Mouse (Mus musculus): ENCODE results near the gene Pepd. TPM values are rescaled to one million over a fixed set of nuclear protein-coding genes. Genes with fewer than 3 reads are reported as not detected.

Gene Pepd
- polyA plus RNA-seq, 1 experiment from 2014 or later: 58.4 TPM

DNA sequence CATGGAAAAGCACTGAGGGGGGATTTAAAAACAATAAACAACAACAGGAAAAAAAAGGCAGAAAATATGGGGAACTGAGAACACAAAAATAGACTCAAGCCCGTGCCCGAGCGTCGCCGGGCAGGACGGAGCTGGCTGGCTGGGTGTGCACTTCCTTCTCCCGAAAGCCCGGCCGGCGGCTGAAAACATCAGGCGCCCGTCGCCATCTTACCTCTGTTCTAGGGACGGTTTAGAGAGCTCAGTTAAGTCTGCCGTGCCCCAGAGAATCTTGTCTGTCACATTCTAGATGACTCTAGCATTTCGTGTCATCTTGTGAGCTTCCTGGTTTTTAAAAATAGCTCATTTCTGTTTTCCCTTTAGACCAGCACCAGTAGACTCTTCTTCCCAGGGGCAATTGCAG lies 116.4 kb downstream of the Pepd start:
- Histone ChIP-seq H3K27ac (ENCODE audit: low read depth, low read length) (no peak overlapping the region), H3K36me3 (ENCODE audit: control insufficient read depth, insufficient read depth, low read length) (no peaks in the 10 kb centered on the region; the same call in 1 of the 2 replicates), H3K4me1 (replicated peaks; ENCODE audit: control insufficient read depth, insufficient read depth, low read length) (no peaks in the 10 kb centered on the region), H3K4me2 (ENCODE audit: low read depth, low read length, severe bottlenecking) (no peak overlapping the region), H3K9ac (ENCODE audit: low read length) (no peak overlapping the region), H3K4me3 (ENCODE audit: low read depth, low read length) (no peak overlapping the region), H3K9me3 (ENCODE audit: control insufficient read depth, low read length) (no peaks in the 10 kb centered on the region), H3K27me3 (ENCODE audit: control insufficient read depth, insufficient read depth, low read length) (no peaks in the 10 kb centered on the region)
- DNase-seq (ENCODE audit: low spot score) (no peak), ATAC-seq (replicated peaks; ENCODE audit: low FRiP score) (no peak)
- WGBS: 94% methylated on average over 16 of the region's 16 CpGs

- DNase-seq (ENCODE audit: low spot score) (no peak), ATAC-seq (replicated peaks; ENCODE audit: low FRiP score) (no peak)
- no peaks in the 10 kb centered on the region for H3K4me1 ChIP-seq (replicated peaks; ENCODE audit: control insufficient read depth, insufficient read depth, low read length)
- WGBS: 86% methylated on average over 5 of the region's 5 CpGs
- no peak overlapping the region for H3K4me3 ChIP-seq (ENCODE audit: low read depth, low read length)
- H3K4me2 ChIP-seq (ENCODE audit: low read depth, low read length, severe bottlenecking): no peak overlapping the region
- H3K36me3 ChIP-seq (ENCODE audit: control insufficient read depth, insufficient read depth, low read length): no peaks in the 10 kb centered on the region; the same call in 1 of the 2 replicates
- no peak overlapping the region for H3K27ac ChIP-seq (ENCODE audit: low read depth, low read length)
- H3K9ac ChIP-seq (ENCODE audit: low read length): no peak overlapping the region
- no peaks in the 10 kb centered on the region for H3K9me3 ChIP-seq (ENCODE audit: control insufficient read depth, low read length)
- H3K27me3 ChIP-seq (ENCODE audit: control insufficient read depth, insufficient read depth, low read length): no peaks in the 10 kb centered on the region
Measured at GRCm38 (mm10) chr7:35029228-35029627, 117.0 kb downstream of the Pepd start.

- 92% methylated on average over 3 of the region's 3 CpGs for WGBS
- ATAC-seq (replicated peaks; ENCODE audit: low FRiP score) (no peak), DNase-seq (ENCODE audit: low spot score) (no peak)
- Histone ChIP-seq H3K36me3 (ENCODE audit: control insufficient read depth, insufficient read depth, low read length) (no peaks in the 10 kb centered on the region; the same call in 1 of the 2 replicates), H3K27me3 (ENCODE audit: control insufficient read depth, insufficient read depth, low read length) (no peaks in the 10 kb centered on the region), H3K4me1 (replicated peaks; ENCODE audit: control insufficient read depth, insufficient read depth, low read length) (no peaks in the 10 kb centered on the region), H3K27ac (ENCODE audit: low read depth, low read length) (no peak overlapping the region), H3K4me2 (ENCODE audit: low read depth, low read length, severe bottlenecking) (no peak overlapping the region), H3K9ac (ENCODE audit: low read length) (no peak overlapping the region), H3K4me3 (ENCODE audit: low read depth, low read length) (no peak overlapping the region), H3K9me3 (ENCODE audit: control insufficient read depth, low read length) (no peaks in the 10 kb centered on the region)
Measured at GRCm38 (mm10) chr7:35029648-35030047, 117.5 kb downstream of the Pepd start.

DNA sequence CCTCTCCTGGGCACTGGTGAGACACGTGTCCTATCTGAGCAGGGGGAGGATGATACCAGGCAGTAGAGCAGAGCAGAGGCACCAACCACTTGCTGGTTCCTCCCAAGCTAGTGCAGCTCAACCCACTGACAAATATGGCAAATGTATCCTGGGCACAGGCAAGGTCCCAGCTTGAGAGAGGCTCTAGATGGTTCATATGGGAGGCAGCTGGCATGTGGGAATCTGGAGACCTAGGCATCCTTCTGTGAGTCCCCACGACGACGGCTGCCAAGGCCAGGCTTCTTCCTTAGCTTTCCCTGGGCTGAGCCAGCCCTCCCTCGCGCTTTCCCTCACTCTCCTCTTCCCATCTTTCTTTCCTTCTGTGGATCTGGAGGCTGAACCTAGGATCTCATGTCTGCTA lies 118.4 kb downstream of the Pepd start:
- Histone ChIP-seq H3K4me3 (ENCODE audit: low read depth, low read length) (no peak overlapping the region), H3K9ac (ENCODE audit: low read length) (no peak overlapping the region), H3K27me3 (ENCODE audit: control insufficient read depth, insufficient read depth, low read length) (no peaks in the 10 kb centered on the region), H3K27ac (ENCODE audit: low read depth, low read length) (no peak overlapping the region), H3K9me3 (ENCODE audit: control insufficient read depth, low read length) (no peaks in the 10 kb centered on the region), H3K4me1 (replicated peaks; ENCODE audit: control insufficient read depth, insufficient read depth, low read length) (no peaks in the 10 kb centered on the region), H3K36me3 (ENCODE audit: control insufficient read depth, insufficient read depth, low read length) (no peaks in the 10 kb centered on the region; the same call in 1 of the 2 replicates), H3K4me2 (ENCODE audit: low read depth, low read length, severe bottlenecking) (no peak overlapping the region)
- ATAC-seq (replicated peaks; ENCODE audit: low FRiP score) (no peak), DNase-seq (ENCODE audit: low spot score) (no peak)
- WGBS: 76% methylated on average over 6 of the region's 6 CpGs

DNA sequence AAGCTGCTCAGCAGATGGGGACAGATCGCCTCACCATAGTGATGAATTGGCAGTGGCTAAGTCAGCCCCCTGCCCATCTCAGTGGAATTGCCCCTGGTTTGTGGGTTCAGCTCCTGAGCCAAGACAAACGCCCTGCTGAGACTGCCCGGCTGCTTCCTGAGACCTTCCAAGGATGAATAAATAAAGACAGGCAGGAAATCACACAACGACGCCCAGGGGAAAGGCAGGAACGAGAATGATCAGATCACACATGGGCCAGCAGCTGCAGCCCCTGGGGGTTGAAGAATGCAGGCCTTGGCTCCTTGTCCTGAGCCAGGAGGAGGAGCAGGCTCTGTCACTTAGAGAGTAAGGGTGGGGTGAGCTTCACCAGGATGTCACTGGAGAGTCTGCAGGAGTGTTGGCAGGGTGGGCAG lies 123.0 kb downstream of the Pepd start:
- Histone ChIP-seq H3K4me3 (ENCODE audit: low read depth, low read length) (no peak overlapping the region), H3K27me3 (ENCODE audit: control insufficient read depth, insufficient read depth, low read length) (no peaks in the 10 kb centered on the region), H3K4me2 (ENCODE audit: low read depth, low read length, severe bottlenecking) (no peak overlapping the region), H3K36me3 (ENCODE audit: control insufficient read depth, insufficient read depth, low read length) (no peaks in the 10 kb centered on the region; the same call in 1 of the 2 replicates), H3K27ac (ENCODE audit: low read depth, low read length) (no peak overlapping the region), H3K9me3 (ENCODE audit: control insufficient read depth, low read length) (no peaks in the 10 kb centered on the region), H3K4me1 (replicated peaks; ENCODE audit: control insufficient read depth, insufficient read depth, low read length) (no peaks in the 10 kb centered on the region), H3K9ac (ENCODE audit: low read length) (no peak overlapping the region)
- DNase-seq (ENCODE audit: low spot score): no peak
- 69% methylated on average over 6 of the region's 6 CpGs for WGBS
- no peak for ATAC-seq (replicated peaks; ENCODE audit: low FRiP score)

DNA sequence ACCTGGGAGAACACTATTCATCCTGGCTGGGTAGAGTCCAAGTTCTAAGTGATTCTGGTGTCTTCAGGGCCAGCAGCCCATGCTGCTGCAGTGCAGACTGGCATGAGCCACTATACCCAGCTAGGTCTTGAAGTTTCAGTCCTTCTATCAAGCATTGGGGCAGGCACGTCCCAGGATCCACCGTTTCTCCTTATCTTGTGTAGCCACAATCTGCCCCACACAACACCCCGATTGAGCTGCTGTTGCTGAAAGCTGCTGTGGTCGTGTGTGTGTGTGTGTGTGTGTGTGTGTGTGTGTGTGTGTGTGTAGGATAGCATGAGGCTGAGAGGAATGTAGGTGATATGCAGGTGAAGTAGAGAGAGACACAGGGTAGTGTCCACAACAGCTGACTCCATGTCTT lies 123.4 kb downstream of the Pepd start:
- H3K4me1 ChIP-seq (replicated peaks; ENCODE audit: control insufficient read depth, insufficient read depth, low read length): no peaks in the 10 kb centered on the region
- no peak overlapping the region for H3K4me3 ChIP-seq (ENCODE audit: low read depth, low read length)
- 82% methylated on average over 4 of the region's 4 CpGs for WGBS
- H3K4me2 ChIP-seq (ENCODE audit: low read depth, low read length, severe bottlenecking): no peak overlapping the region
- ATAC-seq (replicated peaks; ENCODE audit: low FRiP score): no peak
- H3K27ac ChIP-seq (ENCODE audit: low read depth, low read length): no peak overlapping the region
- no peaks in the 10 kb centered on the region; the same call in 1 of the 2 replicates for H3K36me3 ChIP-seq (ENCODE audit: control insufficient read depth, insufficient read depth, low read length)
- no peak for DNase-seq (ENCODE audit: low spot score)
- H3K9me3 ChIP-seq (ENCODE audit: control insufficient read depth, low read length): no peaks in the 10 kb centered on the region
- no peak overlapping the region for H3K9ac ChIP-seq (ENCODE audit: low read length)
- no peaks in the 10 kb centered on the region for H3K27me3 ChIP-seq (ENCODE audit: control insufficient read depth, insufficient read depth, low read length)

DNA sequence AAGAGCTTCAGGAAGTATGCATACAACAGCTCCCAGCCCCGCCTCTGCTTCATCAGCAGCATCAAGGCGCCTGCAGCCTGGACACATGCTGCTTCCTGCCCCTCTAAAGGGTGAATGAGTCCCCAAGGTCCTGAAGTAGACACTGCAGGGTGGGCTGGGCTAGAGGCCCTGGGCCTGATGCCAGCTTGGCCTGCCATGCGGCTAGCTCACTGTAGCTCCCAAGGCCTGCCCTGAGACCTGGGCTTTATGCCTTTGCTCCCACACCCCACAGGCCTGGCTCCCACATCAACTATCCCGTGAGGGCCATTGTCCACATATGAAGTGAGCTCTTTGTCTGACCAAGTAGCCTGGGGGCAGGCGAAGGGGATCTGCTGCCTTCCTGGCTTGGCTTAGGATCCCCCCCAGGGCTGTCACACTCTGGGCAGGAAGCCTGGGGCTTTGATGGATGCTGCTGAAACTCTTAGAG lies 124.1 kb downstream of the Pepd start:
- H3K4me2 ChIP-seq (ENCODE audit: low read depth, low read length, severe bottlenecking): no peak overlapping the region
- ATAC-seq (replicated peaks; ENCODE audit: low FRiP score) (no peak), DNase-seq (ENCODE audit: low spot score) (no peak)
- H3K36me3 ChIP-seq (ENCODE audit: control insufficient read depth, insufficient read depth, low read length): no peaks in the 10 kb centered on the region; the same call in 1 of the 2 replicates
- H3K4me3 ChIP-seq (ENCODE audit: low read depth, low read length): no peak overlapping the region
- no peaks in the 10 kb centered on the region for H3K4me1 ChIP-seq (replicated peaks; ENCODE audit: control insufficient read depth, insufficient read depth, low read length)
- 61% methylated on average over 5 of the region's 5 CpGs for WGBS
- H3K9ac ChIP-seq (ENCODE audit: low read length): no peak overlapping the region
- H3K27me3 ChIP-seq (ENCODE audit: control insufficient read depth, insufficient read depth, low read length): no peaks in the 10 kb centered on the region
- no peaks in the 10 kb centered on the region for H3K9me3 ChIP-seq (ENCODE audit: control insufficient read depth, low read length)
- no peak overlapping the region for H3K27ac ChIP-seq (ENCODE audit: low read depth, low read length)

- Histone ChIP-seq H3K9ac (ENCODE audit: low read length) (no peak overlapping the region), H3K27me3 (ENCODE audit: control insufficient read depth, insufficient read depth, low read length) (no peaks in the 10 kb centered on the region), H3K9me3 (ENCODE audit: control insufficient read depth, low read length) (no peaks in the 10 kb centered on the region), H3K36me3 (ENCODE audit: control insufficient read depth, insufficient read depth, low read length) (no peaks in the 10 kb centered on the region; the same call in 1 of the 2 replicates), H3K4me1 (replicated peaks; ENCODE audit: control insufficient read depth, insufficient read depth, low read length) (no peaks in the 10 kb centered on the region), H3K4me3 (ENCODE audit: low read depth, low read length) (no peak overlapping the region), H3K4me2 (ENCODE audit: low read depth, low read length, severe bottlenecking) (no peak overlapping the region), H3K27ac (ENCODE audit: low read depth, low read length) (no peak overlapping the region)
- WGBS: 96% methylated on average over 6 of the region's 6 CpGs
- DNase-seq (ENCODE audit: low spot score) (no peak), ATAC-seq (replicated peaks; ENCODE audit: low FRiP score) (no peak)
Measured at GRCm38 (mm10) chr7:35037408-35037807, 125.2 kb downstream of the Pepd start.

- no peak overlapping the region for H3K9ac ChIP-seq (ENCODE audit: low read length)
- no peak overlapping the region for H3K4me3 ChIP-seq (ENCODE audit: low read depth, low read length)
- H3K9me3 ChIP-seq (ENCODE audit: control insufficient read depth, low read length): no peaks in the 10 kb centered on the region
- no peak overlapping the region for H3K27ac ChIP-seq (ENCODE audit: low read depth, low read length)
- no peak for ATAC-seq (replicated peaks; ENCODE audit: low FRiP score)
- H3K4me1 ChIP-seq (replicated peaks; ENCODE audit: control insufficient read depth, insufficient read depth, low read length): no peaks in the 10 kb centered on the region
- no peak for DNase-seq (ENCODE audit: low spot score)
- peaks cover 6% of the 10 kb centered on the region; the same call in 1 of the 2 replicates for H3K36me3 ChIP-seq (ENCODE audit: control insufficient read depth, insufficient read depth, low read length)
- 92% methylated on average over 9 of the region's 9 CpGs for WGBS
- H3K27me3 ChIP-seq (ENCODE audit: control insufficient read depth, insufficient read depth, low read length): no peaks in the 10 kb centered on the region
- no peak overlapping the region for H3K4me2 ChIP-seq (ENCODE audit: low read depth, low read length, severe bottlenecking)
Measured at GRCm38 (mm10) chr7:35040176-35040972, 128.2 kb downstream of the Pepd start.
